Mouse (Mus musculus) natural killer cell, adult 2 months (primary cell): ENCODE data around the gene Emc9.
A peak's percentile ranks its signal among the peaks of the same experiment; 100 is the strongest.

Experiments
- DNase-seq, 2 experiments: peaks; one replicate each; pipeline ENCODE4 v3.0.0; 2022; ENCODE audit warnings: low spot score in 2 of 2

The Emc9 gene

GRCm38 (mm10) chr14:55590748-55591330 lies 5.7 kb upstream of the Emc9 start, which contains the start of gene Psme2:
Gene Psme2 (minus strand): TSS chr14:55591113.
- DNase-seq, result peak; percentile 82 to 85

- peak in 1 of 2 experiments; percentile 30 for DNase-seq
These were observed 4.8 kb upstream of the Emc9 start for GRCm38 (mm10) chr14:55589771-55590448.

- no peak for DNase-seq
These were observed 4.2 kb upstream of the Emc9 start for GRCm38 (mm10) chr14:55589271-55589670.

GRCm38 (mm10) chr14:55586149-55586548 lies 1.0 kb upstream of the Emc9 start:
- DNase-seq, result no peak

- DNase-seq, result no peak
These were observed 461 bp upstream of the Emc9 start for GRCm38 (mm10) chr14:55585566-55585960.

- DNase-seq, result no peak
These were observed 800 bp downstream of the Emc9 start for GRCm38 (mm10) chr14:55584303-55584701.

GRCm38 (mm10) chr14:55581981-55582681 lies 3.0 kb downstream of the Emc9 start:
- no peak for DNase-seq

GRCm38 (mm10) chr14:55580731-55581130 lies 4.4 kb downstream of the Emc9 start:
- no peak for DNase-seq

- DNase-seq, result no peak
These were observed 5.3 kb downstream of the Emc9 start for GRCm38 (mm10) chr14:55579511-55580496.

GRCm38 (mm10) chr14:55578668-55579269 lies 6.3 kb downstream of the Emc9 start:
- DNase-seq, result peak; percentile 54

- peak; percentile 75 to 76 for DNase-seq
These were observed 7.0 kb downstream of the Emc9 start, which contains the start of gene Psme1 for GRCm38 (mm10) chr14:55577871-55578667. Gene Psme1 (plus strand): TSS chr14:55578123.

- peak in 1 of 2 experiments; percentile 35 for DNase-seq
These were observed 8.7 kb downstream of the Emc9 start for GRCm38 (mm10) chr14:55576376-55576775.

GRCm38 (mm10) chr14:55575711-55576110 lies 9.4 kb downstream of the Emc9 start:
- no peak for DNase-seq

GRCm38 (mm10) chr14:55575302-55575701 lies 9.8 kb downstream of the Emc9 start, which contains the start of gene Fitm1:
Gene Fitm1 (plus strand): TSS chr14:55575617.
- DNase-seq, result no peak

GRCm38 (mm10) chr14:55571760-55572159 lies 13.3 kb downstream of the Emc9 start:
- DNase-seq, result no peak

GRCm38 (mm10) chr14:55570588-55570987 lies 14.5 kb downstream of the Emc9 start:
- DNase-seq, result no peak

GRCm38 (mm10) chr14:55567496-55567895 lies 17.6 kb downstream of the Emc9 start:
- DNase-seq, result no peak

- DNase-seq, result no peak
These were observed 19.4 kb downstream of the Emc9 start for GRCm38 (mm10) chr14:55565748-55566147.

GRCm38 (mm10) chr14:55563249-55563648 lies 21.9 kb downstream of the Emc9 start:
- DNase-seq, result no peak

- no peak for DNase-seq
These were observed 23.2 kb downstream of the Emc9 start for GRCm38 (mm10) chr14:55561860-55562259.
